10 mouse cellular contexts compared by ENCODE assay signal in the genomic region with DNA sequence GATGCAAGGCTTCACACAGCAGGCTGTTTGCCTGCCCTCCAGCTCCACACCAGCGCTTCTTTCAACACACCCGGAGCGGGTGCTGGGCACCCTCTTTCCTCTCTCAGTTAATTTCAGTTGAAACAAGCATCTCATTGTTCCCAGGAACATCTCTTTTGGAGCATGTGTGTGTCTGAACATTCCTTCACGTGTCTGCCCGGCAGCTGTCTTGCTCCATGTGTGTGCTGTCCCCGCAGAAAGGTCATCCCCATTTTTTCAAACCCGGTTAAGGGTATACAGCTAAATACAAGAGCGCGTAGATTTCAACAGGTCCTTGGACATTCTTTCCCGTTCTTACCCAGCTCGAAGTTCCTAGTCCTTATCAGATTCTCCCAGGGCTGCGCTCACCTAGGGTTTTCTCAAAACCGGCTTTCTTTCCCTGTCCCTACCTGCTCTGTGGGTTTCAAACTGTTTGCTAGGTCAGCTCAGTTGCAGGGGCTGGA.
DNase-seq lines count a peak whose midpoint lies in the region; ATAC-seq lines count a peak whose summit lies in the region.
"Had no signal": no experiment of that assay in that cellular context is flagged by ENCODE, and none has a peak within 500 bp of the region (broad histone marks: within the 10 kb centered on the region; RNA-seq: fewer than 3 reads in every experiment).

No protein-coding gene starts in this region.

- H3K4me3 ChIP-seq in kidney, embryonic 15.5 days (replicated peaks) = peak overlapping the region; percentile 6; the same call in 1 of the 2 replicates
- no peak overlapping the region for H3K4me3 ChIP-seq in kidney, embryonic 14.5 days (ENCODE audit: low read length)
- H3K4me3 ChIP-seq in embryonic facial prominence, embryonic 11.5 days (ENCODE audit: low read depth, low read length) = no peak overlapping the region
- no peak overlapping the region for H3K4me3 ChIP-seq in hindbrain, embryonic 16.5 days (ENCODE audit: low read length)
- H3K4me3 ChIP-seq in neural tube, embryonic 11.5 days (ENCODE audit: low read depth, low read length) = no peak overlapping the region
- H3K4me3 ChIP-seq: limb, embryonic 15.5 days had no signal

- 0 out of 2 replicates have a peak overlapping the region, but pooled peaks have one; percentile 12 for H3K4me2 ChIP-seq in kidney, embryonic 15.5 days
- no peak overlapping the region for H3K4me2 ChIP-seq in kidney, embryonic 14.5 days (replicated peaks; ENCODE audit: low read depth, low read length)
- H3K4me2 ChIP-seq in embryonic facial prominence, embryonic 11.5 days (ENCODE audit: low read depth, low read length) = 0 out of 2 replicates have a peak overlapping the region, but pooled peaks have one; percentile 2
- peak overlapping the region; percentile 42 for H3K4me2 ChIP-seq in hindbrain, embryonic 16.5 days (ENCODE audit: low read length)
- peak overlapping the region; percentile 25 for H3K4me2 ChIP-seq in neural tube, embryonic 11.5 days (ENCODE audit: low read depth)
- H3K4me2 ChIP-seq: limb, embryonic 15.5 days had no signal

- H3K27ac ChIP-seq in kidney, embryonic 15.5 days = no peak overlapping the region
- no peak overlapping the region for H3K27ac ChIP-seq in kidney, embryonic 14.5 days (ENCODE audit: low read depth, low read length)
- H3K27ac ChIP-seq in embryonic facial prominence, embryonic 11.5 days (replicated peaks; ENCODE audit: low read depth, low read length) = no peak overlapping the region
- H3K27ac ChIP-seq in hindbrain, embryonic 16.5 days (ENCODE audit: low read depth, low read length) = no peak overlapping the region
- H3K27ac ChIP-seq in neural tube, embryonic 11.5 days (ENCODE audit: low read depth, low read length) = no peak overlapping the region
- H3K27ac ChIP-seq: limb, embryonic 15.5 days had no signal

- DNase-seq in embryonic facial prominence, embryonic 11.5 days (ENCODE audit: low spot score) = peak; percentile 30
- DNase-seq in neural tube, embryonic 11.5 days (ENCODE audit: low spot score) = peak; percentile 48
- DNase-seq in c-Kit-positive CD71-positive TER-119-positive erythroid progenitor cells, embryonic 14.5 days (ENCODE audit: low spot score) = no peak
- no peak for DNase-seq in T-cell, adult 2 months (ENCODE audit: low spot score)
- DNase-seq in spleen, adult 18-20 months = no peak
- DNase-seq: right cerebral cortex, postnatal 4 days had no signal

- no peaks in the 10 kb centered on the region for H3K36me3 ChIP-seq in kidney, embryonic 15.5 days
- H3K36me3 ChIP-seq in kidney, embryonic 14.5 days (ENCODE audit: control insufficient read depth, insufficient read depth, low read length) = no peaks in the 10 kb centered on the region
- no peaks in the 10 kb centered on the region for H3K36me3 ChIP-seq in embryonic facial prominence, embryonic 11.5 days (replicated peaks; ENCODE audit: control insufficient read depth, insufficient read depth, low read depth, low read length)
- no peaks in the 10 kb centered on the region for H3K36me3 ChIP-seq in hindbrain, embryonic 16.5 days (ENCODE audit: control insufficient read depth, insufficient read depth, low read length)
- no peaks in the 10 kb centered on the region for H3K36me3 ChIP-seq in neural tube, embryonic 11.5 days (ENCODE audit: control insufficient read depth, insufficient read depth, low read length)
- H3K36me3 ChIP-seq: limb, embryonic 15.5 days had no signal

- no peaks in the 10 kb centered on the region for H3K27me3 ChIP-seq in kidney, embryonic 15.5 days
- no peaks in the 10 kb centered on the region for H3K27me3 ChIP-seq in kidney, embryonic 14.5 days (ENCODE audit: control insufficient read depth, insufficient read depth, low read length)
- no peaks in the 10 kb centered on the region for H3K27me3 ChIP-seq in embryonic facial prominence, embryonic 11.5 days (ENCODE audit: control insufficient read depth, insufficient read depth, low read length)
- no peaks in the 10 kb centered on the region for H3K27me3 ChIP-seq in hindbrain, embryonic 16.5 days (replicated peaks; ENCODE audit: control insufficient read depth, insufficient read depth, low read length)
- no peaks in the 10 kb centered on the region for H3K27me3 ChIP-seq in neural tube, embryonic 11.5 days (ENCODE audit: control insufficient read depth, insufficient read depth, low read length)
- H3K27me3 ChIP-seq: limb, embryonic 15.5 days had no signal

- no peak overlapping the region for H3K9ac ChIP-seq in kidney, embryonic 15.5 days
- no peak overlapping the region for H3K9ac ChIP-seq in kidney, embryonic 14.5 days (ENCODE audit: low read depth, low read length)
- H3K9ac ChIP-seq in embryonic facial prominence, embryonic 11.5 days (replicated peaks; ENCODE audit: low read length) = no peak overlapping the region
- H3K9ac ChIP-seq in hindbrain, embryonic 16.5 days (ENCODE audit: low read depth, low read length) = no peak overlapping the region
- no peak overlapping the region for H3K9ac ChIP-seq in neural tube, embryonic 11.5 days (ENCODE audit: low read length)
- H3K9ac ChIP-seq: limb, embryonic 15.5 days had no signal

- no peak for ATAC-seq in kidney, embryonic 15.5 days (replicated peaks; ENCODE audit: low FRiP score)
- ATAC-seq in kidney, embryonic 14.5 days (ENCODE audit: low FRiP score, low TSS enrichment) = no peak
- no peak for ATAC-seq in embryonic facial prominence, embryonic 11.5 days (replicated peaks; ENCODE audit: insufficient number of reproducible peaks, low FRiP score, low TSS enrichment, low read depth)
- ATAC-seq in hindbrain, embryonic 16.5 days = 0 out of 2 replicates have a peak, but pooled peaks have one; percentile 45
- peak; percentile 67; the same call in 1 of the 2 replicates for ATAC-seq in neural tube, embryonic 11.5 days (ENCODE audit: insufficient read depth, low FRiP score, low TSS enrichment)

- peaks cover 29% of the 10 kb centered on the region for H3K4me1 ChIP-seq in kidney, embryonic 15.5 days
- no peaks in the 10 kb centered on the region; the same call in 1 of the 2 replicates for H3K4me1 ChIP-seq in kidney, embryonic 14.5 days (ENCODE audit: control insufficient read depth, insufficient read depth, low read length)
- no peaks in the 10 kb centered on the region; the same call in 1 of the 2 replicates for H3K4me1 ChIP-seq in embryonic facial prominence, embryonic 11.5 days (ENCODE audit: control insufficient read depth, insufficient read depth, low read length)
- peaks cover 6% of the 10 kb centered on the region for H3K4me1 ChIP-seq in hindbrain, embryonic 16.5 days (ENCODE audit: control insufficient read depth, insufficient read depth, low read depth, low read length)
- H3K4me1 ChIP-seq in neural tube, embryonic 11.5 days (ENCODE audit: control insufficient read depth, insufficient read depth, low read length) = peaks cover 4% of the 10 kb centered on the region; the same call in 1 of the 2 replicates

- no peaks in the 10 kb centered on the region for H3K9me3 ChIP-seq in kidney, embryonic 15.5 days (replicated peaks)
- H3K9me3 ChIP-seq in kidney, embryonic 14.5 days (ENCODE audit: control insufficient read depth, low read length) = no peaks in the 10 kb centered on the region
- no peaks in the 10 kb centered on the region for H3K9me3 ChIP-seq in embryonic facial prominence, embryonic 11.5 days (replicated peaks; ENCODE audit: control insufficient read depth, low read length)
- no peaks in the 10 kb centered on the region for H3K9me3 ChIP-seq in hindbrain, embryonic 16.5 days (ENCODE audit: control insufficient read depth, low read length)
- no peaks in the 10 kb centered on the region for H3K9me3 ChIP-seq in neural tube, embryonic 11.5 days (ENCODE audit: control insufficient read depth, low read length)
- H3K9me3 ChIP-seq: limb, embryonic 15.5 days had no signal

- 36% methylated on average over 13 of the region's 13 CpGs for WGBS in kidney, embryonic 15.5 days
- 39% methylated on average over 13 of the region's 13 CpGs for WGBS in kidney, embryonic 14.5 days
- 6% methylated on average over 13 of the region's 13 CpGs for WGBS in embryonic facial prominence, embryonic 11.5 days
- WGBS in hindbrain, embryonic 16.5 days = 13% methylated on average over 13 of the region's 13 CpGs
- WGBS in neural tube, embryonic 11.5 days = 18% methylated on average over 13 of the region's 13 CpGs

Comparison
In these comparisons a context has a peak if more than half of its experiments do, and no peak if none do; other contexts are left out.
1. ATAC-seq: peak in hindbrain, embryonic 16.5 days (single experiment) and neural tube, embryonic 11.5 days (single experiment); none in kidney, embryonic 15.5 days (single experiment), kidney, embryonic 14.5 days (single experiment) and embryonic facial prominence, embryonic 11.5 days (single experiment).
2. DNase-seq: peak in embryonic facial prominence, embryonic 11.5 days (single experiment) and neural tube, embryonic 11.5 days (single experiment); none in c-Kit-positive CD71-positive TER-119-positive erythroid progenitor cells, embryonic 14.5 days (single experiment), T-cell, adult 2 months (single experiment) and spleen, adult 18-20 months (0 of 2).